9 mouse cellular contexts compared by ENCODE assay signal in the genomic region with DNA sequence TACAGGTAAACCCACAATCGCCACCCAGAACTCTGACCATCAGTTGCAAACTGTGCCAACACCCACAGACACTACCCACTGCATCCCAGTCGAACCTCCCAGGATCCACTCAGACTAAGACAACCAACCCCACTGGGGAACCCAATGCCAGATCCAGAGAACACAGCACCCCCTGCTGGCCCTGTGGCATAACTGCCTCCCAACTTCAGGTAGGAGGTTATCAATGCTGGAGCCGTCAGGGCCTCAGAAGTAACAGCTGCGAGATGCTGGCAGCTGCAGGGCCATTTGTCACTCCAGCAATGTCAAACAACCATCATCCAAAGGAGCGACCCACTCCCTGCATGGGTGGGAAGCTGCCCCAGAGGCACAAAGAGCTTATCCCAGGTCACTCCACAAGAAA. TPM values are rescaled to one million over a fixed set of nuclear protein-coding genes. Genes with fewer than 3 reads are reported as not detected.
DNase-seq lines count a peak whose midpoint lies in the region; ATAC-seq lines count a peak whose summit lies in the region.
"Had no signal": no experiment of that assay in that cellular context is flagged by ENCODE, and none has a peak within 500 bp of the region (broad histone marks: within the 10 kb centered on the region; RNA-seq: fewer than 3 reads in every experiment).

No protein-coding gene starts in this region.

- no peak for ATAC-seq in hindbrain, embryonic 14.5 days (ENCODE audit: low FRiP score)
- ATAC-seq in midbrain, embryonic 12.5 days (ENCODE audit: low FRiP score, low read depth): no peak

- no peaks in the 10 kb centered on the region for H3K36me3 ChIP-seq in hindbrain, embryonic 14.5 days (replicated peaks; ENCODE audit: control insufficient read depth, insufficient read depth)
- H3K36me3 ChIP-seq in midbrain, embryonic 12.5 days: no peaks in the 10 kb centered on the region

- no peaks in the 10 kb centered on the region; the same call in 1 of the 2 replicates for H3K27me3 ChIP-seq in hindbrain, embryonic 14.5 days (ENCODE audit: control insufficient read depth, insufficient read depth, low read length)
- H3K27me3 ChIP-seq in midbrain, embryonic 12.5 days: 0 out of 2 replicates have a peak, but pooled peaks cover 5% of the 10 kb centered on the region

- no peak overlapping the region for H3K9ac ChIP-seq in hindbrain, embryonic 14.5 days
- no peak overlapping the region for H3K9ac ChIP-seq in midbrain, embryonic 12.5 days (replicated peaks)

- peak; percentile 48 for DNase-seq in adrenal gland, postnatal 14 days
- no peak for DNase-seq in adrenal gland, postnatal 25 days
- peak; percentile 23 for DNase-seq in right cerebral cortex, postnatal 4 days
- no peak for DNase-seq in right cerebral cortex, postnatal 10 days (ENCODE audit: low spot score in 2 of 2)
- no peak for DNase-seq in hindbrain, embryonic 14.5 days (ENCODE audit: low spot score)
- DNase-seq in adrenal gland, adult (ENCODE audit: inconsistent age in 2 of 2, low spot score in 1 of 2): no peak
- DNase-seq in MN1 (ENCODE audit: low spot score): no peak

- H3K9me3 ChIP-seq in hindbrain, embryonic 14.5 days (ENCODE audit: control insufficient read depth, low read length): no peaks in the 10 kb centered on the region
- no peaks in the 10 kb centered on the region for H3K9me3 ChIP-seq in midbrain, embryonic 12.5 days

- peak overlapping the region; percentile 28 for H3K4me2 ChIP-seq in hindbrain, embryonic 14.5 days (replicated peaks)
- peak overlapping the region; percentile 31 for H3K4me2 ChIP-seq in midbrain, embryonic 12.5 days (replicated peaks)

- H3K4me3 ChIP-seq in hindbrain, embryonic 14.5 days (replicated peaks; ENCODE audit: low read length): no peak overlapping the region
- peak overlapping the region; percentile 15; the same call in 1 of the 2 replicates for H3K4me3 ChIP-seq in midbrain, embryonic 12.5 days

- H3K27ac ChIP-seq in hindbrain, embryonic 14.5 days: no peak overlapping the region
- H3K27ac ChIP-seq in midbrain, embryonic 12.5 days (replicated peaks): no peak overlapping the region
- H3K27ac ChIP-seq: macrophage had no signal

- no peaks in the 10 kb centered on the region for H3K4me1 ChIP-seq in hindbrain, embryonic 14.5 days (replicated peaks; ENCODE audit: control insufficient read depth, insufficient read depth, low read length)
- H3K4me1 ChIP-seq in midbrain, embryonic 12.5 days: peaks cover 6% of the 10 kb centered on the region; the same call in 1 of the 2 replicates

- WGBS in hindbrain, embryonic 14.5 days: 45% methylated on average over 5 of the region's 5 CpGs
- 45% methylated on average over 5 of the region's 5 CpGs for WGBS in midbrain, embryonic 12.5 days

RNA-seq across cellular contexts. Expression of gene Eif1, which starts 21.9 kb away (rescaled TPM):
- 987 and 1,021 TPM in 2 replicates for total RNA-seq in adrenal gland, postnatal 14 days (2021)
- total RNA-seq in adrenal gland, postnatal 25 days (2021): 904 and 1,056 TPM in 2 replicates
- 1,239 and 1,372 TPM in 2 replicates for polyA plus RNA-seq in hindbrain, embryonic 14.5 days (2014; fragmentation: Nextera tagmentation; extraction: Ambion mirVana)
- 1,467 and 1,563 TPM in 2 replicates for polyA plus RNA-seq in midbrain, embryonic 12.5 days (2016; fragmentation: Nextera tagmentation; extraction: Ambion mirVana)

RNA-seq across cellular contexts. Expression of gene Krt42, which starts 28.1 kb away (rescaled TPM):
- total RNA-seq in adrenal gland, postnatal 14 days (2021): not detected in 2 replicates
- total RNA-seq in adrenal gland, postnatal 25 days (2021): not detected in 2 replicates
- not detected in 2 replicates for polyA plus RNA-seq in hindbrain, embryonic 14.5 days (2014; fragmentation: Nextera tagmentation; extraction: Ambion mirVana)
- not detected in 2 replicates for polyA plus RNA-seq in midbrain, embryonic 12.5 days (2016; fragmentation: Nextera tagmentation; extraction: Ambion mirVana)
- polyA plus RNA-seq: macrophage had no signal

RNA-seq across cellular contexts. Expression of gene Gast, which starts 36.4 kb away (rescaled TPM):
- not detected in 2 replicates for total RNA-seq in adrenal gland, postnatal 14 days (2021)
- not detected in 2 replicates for total RNA-seq in adrenal gland, postnatal 25 days (2021)
- 0.50 TPM in 1 of 2 replicates, not detected in the other for polyA plus RNA-seq in hindbrain, embryonic 14.5 days (2014; fragmentation: Nextera tagmentation; extraction: Ambion mirVana)
- polyA plus RNA-seq in midbrain, embryonic 12.5 days (2016; fragmentation: Nextera tagmentation; extraction: Ambion mirVana): 0.97 and 1.2 TPM in 2 replicates
- polyA plus RNA-seq: macrophage had no signal

RNA-seq across cellular contexts. Expression of gene Krt17, which starts 37.0 kb away (rescaled TPM):
- not detected in 2 replicates for total RNA-seq in adrenal gland, postnatal 14 days (2021)
- total RNA-seq in adrenal gland, postnatal 25 days (2021): not detected in 2 replicates
- polyA plus RNA-seq in hindbrain, embryonic 14.5 days (2014; fragmentation: Nextera tagmentation; extraction: Ambion mirVana): 0.13 and 0.16 TPM in 2 replicates
- polyA plus RNA-seq in midbrain, embryonic 12.5 days (2016; fragmentation: Nextera tagmentation; extraction: Ambion mirVana): 0.56 and 1.1 TPM in 2 replicates
- polyA plus RNA-seq: macrophage had no signal

RNA-seq across cellular contexts. Expression of gene Krt16, which starts 49.1 kb away (rescaled TPM):
- total RNA-seq in adrenal gland, postnatal 14 days (2021): not detected in 2 replicates
- not detected in 2 replicates for total RNA-seq in adrenal gland, postnatal 25 days (2021)
- polyA plus RNA-seq in hindbrain, embryonic 14.5 days (2014; fragmentation: Nextera tagmentation; extraction: Ambion mirVana): not detected in 2 replicates
- polyA plus RNA-seq in midbrain, embryonic 12.5 days (2016; fragmentation: Nextera tagmentation; extraction: Ambion mirVana): not detected in 2 replicates
- polyA plus RNA-seq: macrophage had no signal

Comparison
In these comparisons a context has a peak if more than half of its experiments do, and no peak if none do; other contexts are left out.
1. DNase-seq: peak in adrenal gland, postnatal 14 days (single experiment) and right cerebral cortex, postnatal 4 days (single experiment); none in adrenal gland, postnatal 25 days (single experiment), right cerebral cortex, postnatal 10 days (0 of 2), hindbrain, embryonic 14.5 days (single experiment), adrenal gland, adult (0 of 2) and MN1 (single experiment).